Mouse (Mus musculus): ENCODE data around the gene Olfr214.

GRCm38 (mm10) chr6:116584095-116584494, 30.1 kb downstream of the Olfr214 start, which contains the start of gene Olfr215:
- TF ChIP-seq CTCF (IDR thresholded peaks at IDR 0.05; ENCODE audit: low read depth, low read length) = no peak
- TF ChIP-seq POLR2A (IDR thresholded peaks at IDR 0.05; ENCODE audit: extremely low read depth, insufficient read depth, low read length) = no peak

All from liver, adult 2 months (tissue).